Mouse (Mus musculus) limb, embryonic 11.5 days (tissue): ENCODE data around the gene Epb42. TPM values are rescaled to one million over a fixed set of nuclear protein-coding genes. Genes with fewer than 3 reads are reported as not detected.
"Not testable (repeated sequence)": the region's sequence is repeated elsewhere in the genome, so short reads cannot be mapped to it uniquely, and the experiment has no call there.

ENCODE experiments used
- ATAC-seq: fragments of 200-750 bp; cut with Nextera tagmentation; 2 replicates; pipeline ENCODE4 v1.8.0; 2017; ENCODE audit warnings: low read depth; ENCODE audit not compliant: insufficient number of reproducible peaks, low FRiP score, low TSS enrichment
- DNase-seq: peaks from one replicate; pipeline ENCODE4 v3.0.0-alpha.2; 2015; ENCODE audit warnings: low spot score
- H3K27ac ChIP-seq: fragments of 300-500 bp; sonication (generic); replicated peaks from 2 replicates; pipeline ENCODE4 v1.5.1; 2014; ENCODE audit warnings: low read depth, mild to moderate bottlenecking, low read length
- H3K27me3 ChIP-seq: fragments of 300-500 bp; sonication (generic); 2 replicates; pipeline ENCODE4 v1.6.1; 2014; ENCODE audit warnings: mild to moderate bottlenecking, low read length, mixed read lengths; ENCODE audit not compliant: control insufficient read depth, insufficient read depth
- H3K36me3 ChIP-seq: fragments of 300-500 bp; sonication (generic); 2 replicates; pipeline ENCODE4 v1.6.1; 2014; ENCODE audit warnings: mild to moderate bottlenecking, low read length, moderate library complexity, mixed read lengths; ENCODE audit not compliant: control insufficient read depth, insufficient read depth
- H3K4me1 ChIP-seq: fragments of 300-500 bp; sonication (generic); 2 replicates; pipeline ENCODE4 v1.6.1; 2014; ENCODE audit warnings: low read length, mixed read lengths; ENCODE audit not compliant: control insufficient read depth, insufficient read depth
- H3K4me2 ChIP-seq: fragments of 300-500 bp; sonication (generic); 2 replicates; pipeline ENCODE4 v1.6.1; 2014; ENCODE audit warnings: low read depth, mild to moderate bottlenecking, moderate library complexity; ENCODE audit not compliant: severe bottlenecking
- H3K4me3 ChIP-seq: fragments of 300-500 bp; sonication (generic); 2 replicates; pipeline ENCODE4 v1.5.1; 2014; ENCODE audit warnings: low read depth, low read length
- H3K9ac ChIP-seq: fragments of 300-500 bp; sonication (generic); 2 replicates; pipeline ENCODE4 v1.6.1; 2014; ENCODE audit warnings: mild to moderate bottlenecking, low read length
- H3K9me3 ChIP-seq: fragments of 300-500 bp; sonication (generic); 2 replicates; pipeline ENCODE4 v1.6.1; 2016; ENCODE audit warnings: low read length; ENCODE audit not compliant: control insufficient read depth
- WGBS: fragments of 180-500 bp; shearing (Covaris S2); extraction: QIAGEN DNeasy Blood & Tissue Kit; methylation state at CpG from one replicate; pipeline ENCODE4 v1.1.7; 2014; 5-methylcytosine and 5-hydroxymethylcytosine counted together
- polyA plus RNA-seq: library from polyadenylated mRNA; unstranded; fragments of >200 nt; fragmentation: Nextera tagmentation; extraction: Ambion mirVana; gene quantifications from 2 replicates; pipeline ENCODE4 v1.2.1, GENCODE M21; 2014

Gene Epb42
- polyA plus RNA-seq, 1 experiment from 2014 or later = 4.8 TPM

- Histone ChIP-seq H3K27ac (no peak overlapping the region), H3K4me1 (no peaks in the 10 kb centered on the region), H3K4me2 (no peak overlapping the region), H3K36me3 (no peaks in the 10 kb centered on the region), H3K4me3 (no peak overlapping the region), H3K9me3 (no peaks in the 10 kb centered on the region), H3K27me3 (no peaks in the 10 kb centered on the region), H3K9ac (no peak overlapping the region)
- WGBS = 63% methylated on average over 6 of the region's 6 CpGs
- ATAC-seq (no peak), DNase-seq (no peak)
These were observed 21.1 kb upstream of the Epb42 start for GRCm38 (mm10) chr2:121057997-121058396.

GRCm38 (mm10) chr2:121055915-121056314, 19.0 kb upstream of the Epb42 start:
- Histone ChIP-seq H3K9me3 (no peaks in the 10 kb centered on the region), H3K9ac (no peak overlapping the region), H3K4me2 (no peak overlapping the region), H3K36me3 (no peaks in the 10 kb centered on the region), H3K27me3 (no peaks in the 10 kb centered on the region), H3K4me3 (no peak overlapping the region), H3K4me1 (no peaks in the 10 kb centered on the region), H3K27ac (no peak overlapping the region)
- DNase-seq = no peak
- WGBS = 73% methylated on average over 6 of the region's 6 CpGs
- ATAC-seq = no peak

GRCm38 (mm10) chr2:121054060-121054459, 17.2 kb upstream of the Epb42 start:
- Histone ChIP-seq H3K4me1 (no peaks in the 10 kb centered on the region), H3K27ac (no peak overlapping the region), H3K4me3 (no peak overlapping the region), H3K27me3 (no peaks in the 10 kb centered on the region), H3K9ac (no peak overlapping the region), H3K9me3 (no peaks in the 10 kb centered on the region), H3K4me2 (no peak overlapping the region), H3K36me3 (no peaks in the 10 kb centered on the region)
- no peak for ATAC-seq
- WGBS = 82% methylated on average over 2 of the region's 2 CpGs
- no peak for DNase-seq

GRCm38 (mm10) chr2:121052176-121052575, 15.3 kb upstream of the Epb42 start:
- no peaks in the 10 kb centered on the region for H3K36me3 ChIP-seq
- no peaks in the 10 kb centered on the region for H3K27me3 ChIP-seq
- H3K4me1 ChIP-seq = no peaks in the 10 kb centered on the region
- no peak overlapping the region for H3K27ac ChIP-seq
- DNase-seq (no peak), ATAC-seq (no peak)
- no peak overlapping the region for H3K9ac ChIP-seq
- no peak overlapping the region for H3K4me2 ChIP-seq
- H3K4me3 ChIP-seq = no peak overlapping the region
- no peaks in the 10 kb centered on the region for H3K9me3 ChIP-seq
- WGBS = 91% methylated on average over 5 of the region's 5 CpGs

- no peaks in the 10 kb centered on the region for H3K27me3 ChIP-seq
- H3K4me3 ChIP-seq = no peak overlapping the region
- H3K4me1 ChIP-seq = no peaks in the 10 kb centered on the region
- DNase-seq = no peak
- H3K4me2 ChIP-seq = no peak overlapping the region
- H3K9me3 ChIP-seq = no peaks in the 10 kb centered on the region
- no peak for ATAC-seq
- H3K36me3 ChIP-seq = no peaks in the 10 kb centered on the region
- no peak overlapping the region for H3K27ac ChIP-seq
- WGBS = 81% methylated on average over 4 of the region's 4 CpGs
- H3K9ac ChIP-seq = no peak overlapping the region
These were observed 8.8 kb upstream of the Epb42 start for GRCm38 (mm10) chr2:121045653-121046052.

DNA sequence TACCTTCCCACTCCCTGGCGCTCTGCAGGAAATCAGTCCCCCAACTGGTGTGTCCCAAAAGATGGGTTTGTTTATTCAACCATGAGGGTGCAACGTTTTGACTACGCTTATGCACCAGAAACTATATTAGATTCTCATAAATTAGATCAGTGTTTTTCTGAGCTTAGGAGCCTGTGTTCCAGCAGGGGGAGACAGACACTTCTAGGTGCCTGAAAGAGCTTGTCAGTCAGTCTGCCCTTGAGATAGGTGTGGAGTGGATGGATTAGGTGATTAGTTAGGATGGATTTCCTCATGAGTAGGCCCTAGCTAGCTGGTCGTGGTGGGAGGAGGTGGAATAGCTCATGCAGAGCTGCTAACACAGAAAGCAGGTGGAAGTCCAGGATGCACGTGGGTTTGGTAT, 4.2 kb upstream of the Epb42 start:
- Histone ChIP-seq H3K36me3 (no peaks in the 10 kb centered on the region), H3K27me3 (no peaks in the 10 kb centered on the region), H3K4me3 (no peak overlapping the region), H3K9ac (no peak overlapping the region), H3K9me3 (no peaks in the 10 kb centered on the region), H3K4me2 (no peak overlapping the region), H3K4me1 (no peaks in the 10 kb centered on the region), H3K27ac (no peak overlapping the region)
- no peak for ATAC-seq
- WGBS = 60% methylated on average over 5 of the region's 5 CpGs
- DNase-seq = no peak

DNA sequence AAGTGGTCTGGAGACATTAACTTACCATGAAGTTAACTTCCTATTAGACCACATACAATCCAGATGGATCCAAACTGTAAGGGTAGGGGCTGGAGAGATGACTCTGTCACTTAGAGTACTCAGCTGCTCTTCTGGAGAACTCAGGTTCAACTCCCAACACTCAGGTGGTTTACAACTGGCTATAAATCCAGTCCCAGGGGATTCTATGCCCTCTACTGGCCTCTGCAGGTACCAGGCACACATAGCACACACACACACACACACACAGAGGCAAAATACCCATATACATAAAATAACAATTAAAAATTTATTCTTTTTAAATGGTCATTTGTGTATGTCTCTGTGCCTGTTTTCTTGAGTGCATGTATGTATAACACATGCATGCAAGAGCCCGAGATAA, 2.5 kb upstream of the Epb42 start:
- no peak for ATAC-seq
- WGBS = 93% methylated on average over 1 of the region's 1 CpGs

DNA sequence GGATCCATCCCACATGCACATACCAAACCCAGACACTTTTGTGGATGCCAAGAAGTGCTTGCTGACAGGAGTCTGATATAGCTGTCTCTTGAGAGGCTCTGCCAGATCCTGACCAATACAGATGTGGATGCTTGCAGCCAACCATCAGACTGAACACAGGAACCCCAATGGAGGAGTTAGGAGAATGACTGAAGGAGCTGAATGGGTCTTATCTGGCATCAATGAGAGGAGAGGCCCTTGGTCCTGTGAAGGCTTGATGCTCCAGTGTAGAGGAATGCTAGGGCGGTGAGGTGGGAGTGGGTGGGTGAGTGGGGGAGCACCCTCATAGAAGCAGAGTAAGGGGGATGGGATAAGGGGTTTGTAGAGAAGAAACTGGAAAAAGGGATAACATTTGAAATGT, 2.0 kb upstream of the Epb42 start:
- ATAC-seq, H3K36me3 ChIP-seq, DNase-seq, H3K4me3 ChIP-seq, H3K27ac ChIP-seq, H3K27me3 ChIP-seq, H3K4me2 ChIP-seq, H3K9ac ChIP-seq, H3K4me1 ChIP-seq, H3K9me3 ChIP-seq: not testable (repeated sequence)
- WGBS = 75% methylated on average over 1 of the region's 1 CpGs

More for the DNA sequence above, 2.5 kb upstream of the Epb42 start:
- no peak overlapping the region for H3K4me3 ChIP-seq
- H3K4me1 ChIP-seq = no peaks in the 10 kb centered on the region
- H3K27ac ChIP-seq = no peak overlapping the region
- H3K4me2 ChIP-seq = no peak overlapping the region
- H3K36me3 ChIP-seq = no peaks in the 10 kb centered on the region
- H3K27me3 ChIP-seq = no peaks in the 10 kb centered on the region
- H3K9me3 ChIP-seq = no peaks in the 10 kb centered on the region
- no peak overlapping the region for H3K9ac ChIP-seq
- no peak for DNase-seq

DNA sequence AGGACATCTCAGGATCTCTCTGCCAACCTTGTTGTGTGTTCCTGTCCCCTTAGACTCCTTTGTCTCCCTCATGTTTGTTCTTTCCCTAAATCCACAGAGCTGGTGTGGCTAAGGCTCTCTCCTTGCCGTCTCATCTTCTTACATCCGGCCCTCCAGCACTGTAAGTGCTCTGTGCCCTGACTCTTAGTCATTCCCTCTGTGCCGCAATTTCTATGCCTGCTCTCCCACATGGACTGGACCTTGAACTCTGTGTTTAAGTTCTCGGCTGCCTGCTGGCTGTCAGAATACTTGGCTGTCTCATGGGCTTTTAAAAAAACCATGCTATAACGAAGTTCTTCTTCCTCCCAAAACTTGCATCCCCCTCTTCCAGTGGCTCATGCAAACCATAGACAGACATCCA, 14.0 kb downstream of the Epb42 start:
- WGBS = 83% methylated on average over 5 of the region's 5 CpGs
- no peaks in the 10 kb centered on the region for H3K4me1 ChIP-seq
- H3K4me2 ChIP-seq = no peak overlapping the region
- DNase-seq = no peak
- no peak overlapping the region for H3K27ac ChIP-seq
- no peak overlapping the region for H3K9ac ChIP-seq
- no peaks in the 10 kb centered on the region for H3K9me3 ChIP-seq
- no peak for ATAC-seq
- H3K4me3 ChIP-seq = no peak overlapping the region
- no peaks in the 10 kb centered on the region for H3K36me3 ChIP-seq
- H3K27me3 ChIP-seq = no peaks in the 10 kb centered on the region
